Mouse (Mus musculus) adrenal gland, postnatal 14 days (tissue): ENCODE measurements around the gene Misp. TPM values are rescaled to one million over a fixed set of nuclear protein-coding genes. Genes with fewer than 3 reads are reported as not detected.

ENCODE experiments used
- DNase-seq: peaks from one replicate; pipeline ENCODE4 v3.0.0; 2021; ENCODE audit warnings: mixed read lengths
- microRNA-seq, 2 experiments: library from miRNA; unstranded; fragments of <30 nt; microRNA quantifications; one replicate each; pipeline ENCODE4 v1.2.0; 2021
- total RNA-seq: library from RNA; stranded (reverse); gene quantifications from 2 replicates; pipeline ENCODE4 v1.2.3, GENCODE M21; 2021

Gene Misp
- total RNA-seq, 1 experiment from 2014 or later: 0.26 TPM

- DNase-seq: no peak
These were observed 53.0 kb downstream of the Misp start for GRCm38 (mm10) chr10:79873715-79874289.

GRCm38 (mm10) chr10:79874290-79874862, 53.6 kb downstream of the Misp start, which contains the start of the genes Prtn3 and Plppr3:
TSS of gene Prtn3 (plus strand) at chr10:79874476.
TSS of gene Plppr3 (minus strand) at chr10:79874634.
- peak; percentile 38 for DNase-seq

- DNase-seq: no peak
These were observed 56.4 kb downstream of the Misp start for GRCm38 (mm10) chr10:79877174-79877573.

- DNase-seq: peak; percentile 69
These were observed 57.0 kb downstream of the Misp start for GRCm38 (mm10) chr10:79877757-79878156.

GRCm38 (mm10) chr10:79879527-79879926, 58.7 kb downstream of the Misp start:
- DNase-seq: no peak

Small RNAs within 50 kb of the gene (microRNA-seq; reads per million reads assigned to microRNA genes)
- gene Mir6910: 0 reads per million in 2 experiments

Other genes with a start within 250 kb of the Misp start
- gene Theg, start 233.7 kb upstream of the Misp start, total RNA-seq: not detected in 2 replicates
- 0.08 and 0.11 TPM in 2 replicates for gene C2cd4c, start 207.0 kb upstream of the Misp start, total RNA-seq
- 4.0 and 4.8 TPM in 2 replicates for gene Shc2, start 183.1 kb upstream of the Misp start, total RNA-seq
- not detected in 2 replicates for gene Odf3l2, start 175.3 kb upstream of the Misp start, total RNA-seq
- gene Madcam1, start 156.4 kb upstream of the Misp start, total RNA-seq: 6.8 TPM in 1 of 2 replicates, not detected in the other
- 27.8 and 34.1 TPM in 2 replicates for gene Tpgs1, start 151.6 kb upstream of the Misp start, total RNA-seq
- 79.1 and 82.4 TPM in 2 replicates for gene Cdc34, start 138.8 kb upstream of the Misp start, total RNA-seq
- gene Gzmm, start 132.0 kb upstream of the Misp start, total RNA-seq: 0.89 and 1.1 TPM in 2 replicates
- gene Bsg, start 116.5 kb upstream of the Misp start, total RNA-seq: 598 and 707 TPM in 2 replicates
- 7.1 and 10.6 TPM in 2 replicates for gene Hcn2, start 104.4 kb upstream of the Misp start, total RNA-seq
- gene Polrmt, start 74.4 kb upstream of the Misp start, total RNA-seq: 59.2 and 65.4 TPM in 2 replicates
- not detected in 2 replicates for gene Fgf22, start 65.9 kb upstream of the Misp start, total RNA-seq
- 54.7 and 56.5 TPM in 2 replicates for gene Rnf126, start 54.0 kb upstream of the Misp start, total RNA-seq
- 5.5 and 6.4 TPM in 2 replicates for gene Fstl3, start 43.7 kb upstream of the Misp start, total RNA-seq
- gene Prss57, start 30.0 kb upstream of the Misp start, total RNA-seq: not detected in 2 replicates
- gene Palm, start 27.4 kb upstream of the Misp start, total RNA-seq: 77.9 and 78.3 TPM in 2 replicates
- gene Ptbp1, start 33.4 kb downstream of the Misp start, total RNA-seq: 291 and 302 TPM in 2 replicates
- gene Prtn3, start 53.5 kb downstream of the Misp start, total RNA-seq: 1.0 TPM in 1 of 2 replicates, not detected in the other
- gene Plppr3, start 53.6 kb downstream of the Misp start, total RNA-seq: 0.93 and 2.2 TPM in 2 replicates
- 0.70 TPM in 1 of 2 replicates, not detected in the other for gene Elane, start 65.3 kb downstream of the Misp start, total RNA-seq
- 561 and 750 TPM in 2 replicates for gene Cfd, start 69.9 kb downstream of the Misp start, total RNA-seq
- gene Med16, start 87.9 kb downstream of the Misp start, total RNA-seq: 32.0 and 38.4 TPM in 2 replicates
- gene Gm26602, start 89.9 kb downstream of the Misp start, total RNA-seq: not detected in 2 replicates
- 0.98 and 1.5 TPM in 2 replicates for gene Kiss1r, start 96.0 kb downstream of the Misp start, total RNA-seq
- gene R3hdm4, start 100.2 kb downstream of the Misp start, total RNA-seq: 75.8 and 82.8 TPM in 2 replicates
- 5.9 and 6.9 TPM in 2 replicates for gene Arid3a, start 106.1 kb downstream of the Misp start, total RNA-seq
- 30.3 and 36.6 TPM in 2 replicates for gene Wdr18, start 139.2 kb downstream of the Misp start, total RNA-seq
- gene Grin3b, start 149.7 kb downstream of the Misp start, total RNA-seq: not detected in 2 replicates
- 141 and 157 TPM in 2 replicates for gene Tmem259, start 163.3 kb downstream of the Misp start, total RNA-seq
- gene Cnn2, start 167.6 kb downstream of the Misp start, total RNA-seq: 40.2 and 55.9 TPM in 2 replicates
- 18.7 and 20.7 TPM in 2 replicates for gene Abca7, start 175.5 kb downstream of the Misp start, total RNA-seq
- gene Arhgap45, start 195.7 kb downstream of the Misp start, total RNA-seq: 6.3 and 27.9 TPM in 2 replicates
- gene Polr2e, start 218.8 kb downstream of the Misp start, total RNA-seq: 98.8 and 108 TPM in 2 replicates
- 1,329 and 1,354 TPM in 2 replicates for gene Gpx4, start 226.2 kb downstream of the Misp start, total RNA-seq